Mouse (Mus musculus) CD4-positive, CD25-positive, alpha-beta regulatory T cell (primary cell): ENCODE measurements around the gene Pfn2. TPM values are rescaled to one million over a fixed set of nuclear protein-coding genes. Genes with fewer than 3 reads are reported as not detected.

Source experiments
- polyA plus RNA-seq: library from polyadenylated mRNA; unstranded; fragments of 100-300 nt; shearing (Covaris generic); gene quantifications from one replicate; pipeline ENCODE4 v1.2.1, GENCODE M21; 2017

Pfn2 gene
- polyA plus RNA-seq: 7.7 TPM

DNA sequence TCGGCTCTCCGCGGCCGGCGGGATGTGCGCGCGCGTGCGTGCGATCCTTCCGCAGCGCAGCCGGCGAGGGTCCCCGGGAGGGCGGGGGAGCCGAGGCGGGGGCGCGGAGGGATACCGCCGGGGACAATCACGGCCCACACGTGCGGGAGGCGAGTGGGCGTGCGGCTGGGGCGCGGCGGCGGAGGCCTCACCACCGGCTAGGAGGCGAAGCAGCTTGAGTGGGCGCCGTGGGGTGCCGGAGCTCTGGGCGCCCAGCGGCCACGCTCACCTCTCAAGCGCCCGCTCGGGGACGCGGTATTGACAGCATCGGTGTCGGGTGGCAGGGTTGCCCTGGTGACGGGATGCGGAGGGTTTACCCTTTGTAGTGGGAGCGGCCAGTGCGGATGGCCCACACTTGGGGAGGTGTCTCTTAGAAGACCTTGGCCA is at the start of gene Pfn2:
Gene Pfn2, minus strand, starts transcription at position 320 of the 426 bp plus-strand sequence.

Other genes starting within 250 kb of the Pfn2 start
- gene Commd2, start 196.4 kb downstream of the Pfn2 start, polyA plus RNA-seq: 73.8 TPM
- not detected for gene Ankub1, start 155.3 kb downstream of the Pfn2 start, polyA plus RNA-seq
- gene Rnf13, start 112.0 kb downstream of the Pfn2 start, polyA plus RNA-seq: 44.7 TPM